Mouse (Mus musculus): ENCODE results near the gene Atg2a.

The Atg2a gene

DNA sequence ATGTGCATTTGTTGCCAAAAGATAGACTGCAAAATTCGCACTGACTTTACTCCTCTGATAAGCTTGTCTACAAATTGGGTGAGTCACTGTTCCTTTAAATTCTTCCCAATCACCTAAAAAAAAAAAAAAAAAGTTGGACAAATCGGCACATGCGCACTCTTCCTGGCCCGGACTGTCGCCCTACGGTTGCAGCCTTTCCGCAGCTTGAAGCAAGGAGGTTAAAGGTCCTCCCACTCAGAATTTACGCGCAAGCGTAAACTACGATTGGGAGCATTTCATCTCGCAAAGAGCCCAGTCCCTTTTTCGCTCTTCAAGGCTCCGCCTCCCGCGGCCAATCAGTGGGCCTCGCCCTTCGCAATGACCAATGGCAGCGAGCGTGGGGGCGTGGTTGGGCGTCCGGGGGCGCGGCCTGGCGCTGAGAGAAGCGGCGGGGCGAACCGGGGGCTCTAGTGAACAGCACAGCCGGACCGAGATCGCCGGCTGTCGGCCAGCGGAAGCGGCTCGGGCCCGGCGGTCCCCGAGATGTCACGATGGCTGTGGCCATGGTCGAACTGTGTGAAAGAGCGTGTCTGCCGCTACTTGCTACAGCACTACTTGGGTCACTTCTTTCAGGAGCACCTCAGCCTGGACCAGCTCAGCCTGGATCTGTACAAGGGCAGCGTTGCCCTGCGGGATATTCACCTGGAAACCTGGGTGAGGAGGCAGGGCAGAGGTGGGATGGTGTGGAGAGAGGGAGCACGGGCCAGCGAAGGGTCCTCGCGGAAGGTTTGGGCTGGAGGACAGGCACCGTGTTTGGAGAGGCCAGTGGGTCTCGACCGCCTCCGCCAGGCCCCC is at the start of gene Atg2a:
Atg2a (plus strand) TSS at position 395 of the 834 bp plus-strand sequence.
- DNase-seq (ENCODE audit: low spot score in 2 of 2), result peak; percentile 97 to 98

DNA sequence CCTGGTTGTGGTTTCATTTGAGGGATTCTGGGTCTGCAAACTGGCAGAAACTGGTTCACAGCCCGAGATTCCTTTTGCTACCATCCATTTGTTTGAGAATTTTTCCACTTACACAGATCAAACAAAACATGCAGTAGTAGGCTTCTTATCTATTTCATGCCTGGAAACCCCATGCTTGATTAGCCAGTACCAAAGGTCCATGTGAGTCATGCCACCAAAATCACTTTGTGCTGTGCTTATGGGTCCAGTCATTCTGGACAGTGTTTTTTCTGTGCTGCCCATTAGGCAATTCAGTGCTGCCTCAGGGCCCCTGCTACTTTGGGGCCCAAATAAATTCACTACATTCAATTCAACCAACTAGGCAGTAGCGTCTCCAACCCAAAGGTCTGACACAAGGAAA is 37.2 kb upstream of the Atg2a start:
- no peak for DNase-seq (ENCODE audit: low spot score in 2 of 2)

- no peak for DNase-seq (ENCODE audit: low spot score in 2 of 2)
These were observed 34.8 kb upstream of the Atg2a start for GRCm38 (mm10) chr19:6206716-6207115.

- DNase-seq (ENCODE audit: low spot score in 2 of 2), result no peak
These were observed 25.3 kb upstream of the Atg2a start for GRCm38 (mm10) chr19:6216046-6216705.

DNA sequence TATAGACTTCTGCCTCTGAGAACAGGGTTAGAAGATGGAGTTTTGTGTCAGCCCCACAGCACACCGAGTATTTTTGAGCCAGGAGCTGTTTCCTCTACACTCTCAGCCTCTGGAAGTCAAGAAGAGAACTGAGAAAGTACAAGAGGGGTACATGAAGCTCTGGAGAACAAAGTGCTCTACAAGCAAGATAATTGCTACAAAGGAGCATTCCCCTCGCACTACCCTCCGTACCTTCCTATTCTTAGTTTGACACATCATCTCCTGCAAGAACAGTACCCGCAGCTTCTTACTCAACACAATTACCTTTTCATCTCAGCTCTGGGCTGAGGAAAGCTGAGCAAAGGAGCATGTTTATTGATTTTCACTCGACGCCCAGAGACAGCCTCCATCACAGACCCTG is 22.9 kb upstream of the Atg2a start:
- DNase-seq (ENCODE audit: low spot score in 2 of 2), result no peak

DNA sequence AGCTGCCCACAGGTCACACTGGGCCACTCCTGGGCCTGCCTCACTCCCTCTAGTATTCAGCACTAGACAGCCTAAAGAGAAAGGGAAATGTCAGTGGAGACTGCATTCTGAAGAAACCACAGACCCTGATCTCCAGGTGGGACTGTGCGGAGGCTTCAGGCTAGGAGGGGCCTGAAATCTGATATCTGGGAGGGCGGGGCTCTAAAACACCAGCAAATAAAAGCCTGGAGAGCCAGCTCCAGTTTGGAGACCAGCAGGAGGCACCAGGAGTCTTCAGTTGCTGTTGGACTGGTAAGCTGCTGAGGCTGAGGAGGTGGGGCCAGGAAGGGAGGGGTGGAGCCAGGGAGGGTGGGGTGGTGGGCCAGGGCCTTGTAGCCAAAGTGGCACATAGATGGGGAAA is 15.3 kb upstream of the Atg2a start, which contains the start of gene Gpha2:
Gpha2 (plus strand) TSS at position 246 of the 400 bp plus-strand sequence.
- no peak for DNase-seq (ENCODE audit: low spot score in 2 of 2)

GRCm38 (mm10) chr19:6226763-6227162 is 14.7 kb upstream of the Atg2a start:
- DNase-seq (ENCODE audit: low spot score in 2 of 2), result no peak

DNA sequence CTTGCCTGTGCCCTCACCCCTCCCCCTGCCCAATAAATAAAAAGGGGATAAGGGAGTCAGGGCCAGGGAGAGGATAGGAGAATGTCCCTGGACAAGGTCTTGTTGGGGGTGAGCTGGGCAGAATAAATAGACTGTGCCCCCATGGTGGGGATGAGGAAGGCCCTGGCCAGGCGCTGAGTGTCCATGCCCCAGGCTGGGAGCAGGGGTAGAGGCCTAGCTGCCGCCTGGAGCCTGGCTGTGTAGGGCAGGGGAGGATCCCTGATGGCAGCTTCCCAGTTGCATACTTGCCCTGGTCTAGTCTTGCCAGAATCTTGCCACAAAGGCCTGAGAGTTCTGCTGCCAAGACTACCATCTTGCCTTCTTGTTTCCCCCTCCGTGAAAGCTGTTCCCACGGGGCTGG is 13.6 kb upstream of the Atg2a start:
- no peak for DNase-seq (ENCODE audit: low spot score in 2 of 2)

GRCm38 (mm10) chr19:6230411-6230810 is 11.1 kb upstream of the Atg2a start:
- DNase-seq (ENCODE audit: low spot score in 2 of 2), result no peak

DNA sequence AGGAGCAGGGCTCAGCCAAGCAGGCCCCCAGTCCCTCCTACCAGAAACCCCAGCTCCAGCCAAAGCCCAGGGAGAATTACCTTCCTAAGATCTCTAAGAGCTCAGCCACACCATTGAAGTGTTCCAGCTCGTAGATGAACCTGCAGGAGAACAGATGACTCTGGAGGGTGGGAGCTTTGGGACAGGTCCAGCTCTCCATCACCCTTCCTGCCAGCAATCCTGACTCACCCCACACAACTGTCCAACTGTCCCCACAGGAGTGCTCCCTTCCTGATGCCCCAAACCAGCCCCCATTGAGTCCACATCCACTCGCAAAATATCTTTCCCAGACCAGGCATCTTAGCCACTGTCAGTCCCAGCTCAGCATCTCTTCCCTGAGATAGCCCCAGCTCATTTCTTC is 10.4 kb upstream of the Atg2a start:
- no peak for DNase-seq (ENCODE audit: low spot score in 2 of 2)

DNA sequence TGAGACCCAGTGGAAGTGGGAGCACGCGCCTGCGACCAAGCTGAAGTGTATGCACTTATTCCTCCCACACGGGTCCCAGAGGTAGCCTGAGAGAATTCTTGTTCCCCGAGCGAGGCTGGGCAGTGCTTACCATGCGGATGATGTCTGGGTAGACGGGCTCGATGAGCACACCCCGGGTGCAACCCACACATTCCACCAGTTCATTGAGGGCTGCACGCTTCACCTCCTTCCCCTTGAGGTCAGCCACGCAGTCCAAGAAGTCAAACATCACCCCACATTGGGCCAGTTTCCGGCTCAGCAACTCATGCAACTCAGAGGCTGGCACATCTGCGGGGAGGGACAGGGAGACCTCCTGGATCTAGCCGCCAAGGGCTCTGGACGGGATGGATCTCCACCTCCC is 7.8 kb upstream of the Atg2a start:
- DNase-seq (ENCODE audit: low spot score in 2 of 2), result no peak

DNA sequence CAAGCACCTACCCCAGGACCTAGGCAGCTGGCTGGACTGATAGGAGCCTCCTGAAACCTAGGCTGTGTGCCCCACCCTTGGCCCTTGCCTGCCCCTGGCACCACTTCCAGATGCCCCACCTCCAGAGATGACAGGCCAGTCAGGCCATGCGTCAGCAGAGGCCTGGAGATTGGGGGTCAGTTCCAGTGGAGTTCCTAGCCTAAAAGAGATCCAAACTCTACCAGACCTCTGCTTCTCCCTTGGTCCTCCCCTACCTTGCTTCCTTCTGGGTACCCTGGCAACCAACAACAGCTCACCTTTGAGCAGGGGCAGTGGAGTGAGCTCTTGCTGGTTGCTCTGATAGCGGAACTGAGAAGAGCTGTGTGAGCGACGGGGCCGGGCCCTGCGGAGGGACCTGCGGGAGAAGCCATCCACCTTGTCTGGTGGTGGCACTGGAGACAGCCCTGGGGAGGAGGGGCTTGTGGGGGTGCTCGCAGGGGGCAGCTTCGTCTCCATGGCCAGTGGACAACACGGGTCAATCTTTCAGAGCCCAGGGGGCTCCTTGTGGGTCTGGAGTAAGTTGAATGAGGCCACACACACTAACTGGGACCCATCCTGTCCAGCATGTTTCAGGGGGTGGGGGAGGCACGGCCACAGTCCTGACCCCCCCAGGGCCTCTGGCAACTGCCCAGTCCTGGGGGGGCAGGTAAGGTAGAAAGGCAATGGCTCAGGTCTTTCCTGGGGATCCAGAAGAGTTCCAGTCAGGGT is 7.0 kb upstream of the Atg2a start:
- DNase-seq (ENCODE audit: low spot score in 2 of 2), result no peak

DNA sequence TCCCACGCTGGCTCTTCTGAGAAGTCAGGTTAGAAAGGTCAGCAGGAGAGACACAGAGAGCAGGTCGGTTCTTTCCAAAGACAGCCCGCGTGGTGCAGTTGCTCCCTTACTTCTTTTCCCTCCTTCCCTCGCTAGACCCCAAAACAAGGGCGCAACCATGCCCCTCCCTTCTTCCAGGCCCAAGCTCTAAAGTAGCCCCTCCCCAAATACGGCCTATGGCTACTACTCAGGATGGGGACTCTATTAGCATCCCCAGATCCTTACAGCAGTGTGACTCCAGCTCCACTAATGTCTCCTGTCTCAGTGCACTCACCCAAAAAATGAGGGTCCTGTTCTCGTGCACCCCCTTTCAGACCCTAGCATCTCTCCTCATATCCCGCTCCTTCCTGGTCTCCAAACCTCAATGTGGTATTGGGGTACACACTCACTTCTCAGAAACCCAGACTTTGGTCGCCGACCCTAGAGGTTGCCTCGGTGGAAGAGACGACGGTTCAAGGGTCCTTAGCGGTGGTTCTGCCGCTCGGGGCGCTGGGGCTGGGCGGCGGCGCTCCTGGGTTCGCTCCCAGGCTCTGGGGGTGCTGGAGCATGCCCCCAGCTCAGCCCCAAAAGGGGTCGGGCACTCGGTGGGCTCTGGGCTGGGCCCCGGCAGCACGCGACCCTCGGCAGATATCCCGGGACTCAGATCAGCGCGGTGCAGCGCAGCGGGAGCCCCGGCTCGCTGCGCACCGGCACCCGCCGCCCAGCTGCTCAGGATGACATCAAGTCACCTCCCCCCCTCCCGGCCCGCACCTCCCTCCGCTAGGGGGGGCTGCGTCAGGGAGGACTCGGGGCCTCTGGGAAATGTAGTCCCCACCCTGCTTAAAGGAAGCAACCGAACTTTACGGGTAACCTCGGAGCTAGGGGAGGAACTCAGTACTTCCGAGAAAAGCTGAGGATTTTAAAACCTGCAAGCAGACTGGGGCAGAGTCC is 6.1 kb upstream of the Atg2a start, which contains the start of gene Ppp2r5b:
Ppp2r5b (minus strand) TSS at position 789 of the 969 bp plus-strand sequence.
- DNase-seq (ENCODE audit: low spot score in 2 of 2), result peak; percentile 89 to 96

GRCm38 (mm10) chr19:6236053-6236441 is 5.4 kb upstream of the Atg2a start:
- peak; percentile 79 to 94 for DNase-seq (ENCODE audit: low spot score in 2 of 2)

- DNase-seq (ENCODE audit: low spot score in 2 of 2), result no peak
These were observed 4.6 kb upstream of the Atg2a start for GRCm38 (mm10) chr19:6236842-6237241.

- no peak for DNase-seq (ENCODE audit: low spot score in 2 of 2)
These were observed 2.7 kb upstream of the Atg2a start for GRCm38 (mm10) chr19:6238740-6239139.

GRCm38 (mm10) chr19:6240136-6240535 is 1.3 kb upstream of the Atg2a start:
- no peak for DNase-seq (ENCODE audit: low spot score in 2 of 2)

GRCm38 (mm10) chr19:6240725-6241124 is 743 bp upstream of the Atg2a start:
- no peak for DNase-seq (ENCODE audit: low spot score in 2 of 2)

DNA sequence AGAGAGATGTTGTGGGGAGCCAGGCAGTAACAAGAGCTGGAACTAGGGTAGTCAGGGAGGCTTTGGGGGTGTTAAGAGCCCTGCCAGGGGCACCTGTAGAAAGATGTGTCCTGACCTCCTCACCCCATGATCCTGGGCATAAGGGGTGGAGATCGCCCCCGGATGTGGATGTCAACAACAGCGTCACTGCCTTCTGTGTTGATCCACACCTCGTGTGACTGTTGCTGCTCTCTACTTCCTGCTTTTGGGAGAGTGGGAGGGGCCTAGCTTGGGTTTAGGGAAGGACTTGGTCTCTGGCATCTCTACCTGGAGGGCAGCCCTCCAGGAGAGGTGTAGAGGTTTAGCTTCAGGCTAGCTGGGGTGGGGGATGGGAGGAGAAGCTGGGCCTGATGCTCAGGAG is 813 bp downstream of the Atg2a start:
- peak in 1 of 2 experiments; percentile 27 for DNase-seq (ENCODE audit: low spot score in 2 of 2)

- no peak for DNase-seq (ENCODE audit: low spot score in 2 of 2)
These were observed 1.8 kb downstream of the Atg2a start for GRCm38 (mm10) chr19:6243226-6243625.

GRCm38 (mm10) chr19:6245806-6246205 is 4.3 kb downstream of the Atg2a start:
- no peak for DNase-seq (ENCODE audit: low spot score in 2 of 2)

Data from left cerebral cortex, adult 9 months (tissue).